12 mouse cellular contexts compared by ENCODE assay signal in genomic region chr1:182475005-182475796, GRCm38 (mm10). TPM values are rescaled to one million over a fixed set of nuclear protein-coding genes. Genes with fewer than 3 reads are reported as not detected.
DNase-seq lines count a peak whose midpoint lies in the region; ATAC-seq and TF ChIP-seq lines count a peak whose summit lies in the region.
"Had no signal": no experiment of that assay in that cellular context is flagged by ENCODE, and none has a peak within 500 bp of the region (broad histone marks: within the 10 kb centered on the region; RNA-seq: fewer than 3 reads in every experiment).

No protein-coding gene starts in this region.

- DNase-seq in cerebellum, adult 2 months = peak in 1 of 2 experiments; percentile 52
- DNase-seq in cerebellum, adult 11 months = no peak
- peak; percentile 71 for DNase-seq in layer of hippocampus, adult 11-12 months (ENCODE audit: low spot score)
- no peak for DNase-seq in layer of hippocampus, postnatal 25 days (ENCODE audit: extremely low spot score in 1 of 2, low spot score in 1 of 2)
- peak; percentile 51 for DNase-seq in Muller cell, postnatal 12 days (ENCODE audit: inconsistent ontology term)
- no peak for DNase-seq in urinary bladder, postnatal 25 days (ENCODE audit: low spot score)
- DNase-seq in gastrocnemius, postnatal 14 days = no peak
- DNase-seq: kidney, adult 18-20 months had no signal

- H3K4me3 ChIP-seq in cerebellum, adult 2 months (replicated peaks; ENCODE audit: insufficient read depth, low read depth, low read length) = peak overlapping the region; percentile 12
- H3K4me3 ChIP-seq: heart, embryonic 12.5 days; limb, embryonic 13.5 days; midbrain, embryonic 12.5 days had no signal

- WGBS in cerebellum, adult 2 months = 65% methylated on average over 5 of the region's 5 CpGs

- H3K27ac ChIP-seq in cerebellum, adult 2 months (ENCODE audit: insufficient read depth, low read length) = peak overlapping the region; percentile 63; the same call in 1 of the 2 replicates
- H3K27ac ChIP-seq: limb, embryonic 13.5 days; midbrain, embryonic 12.5 days had no signal

- peak; percentile 34; the same call in 1 of the 2 replicates for ATAC-seq in megakaryocyte, adult 5-6 weeks (ENCODE audit: poor library complexity, severe bottlenecking)

- intact Hi-C loops in gastrocnemius, postnatal 14 days (cut with DNase I; ENCODE audit: low total_unique reads) = loop anchor here (10.0 kb wide), 1 partner anchor 100 kb away; no protein-coding TSS in a partner anchor

- no peaks in the 10 kb centered on the region for H3K4me1 ChIP-seq in cerebellum, adult 2 months (ENCODE audit: control insufficient read depth, insufficient read depth, low read length)
- H3K4me1 ChIP-seq: limb, embryonic 13.5 days; midbrain, embryonic 12.5 days had no signal

- TF ChIP-seq POLR2A in cerebellum, adult 2 months (IDR thresholded peaks at IDR 0.05; ENCODE audit: borderline replicate concordance, insufficient read depth, low read length) = no peak

- H3K27me3 ChIP-seq in cerebellum, adult 2 months (ENCODE audit: control insufficient read depth, insufficient read depth, low read length) = no peaks in the 10 kb centered on the region
- H3K27me3 ChIP-seq: heart, embryonic 12.5 days; limb, embryonic 13.5 days; midbrain, embryonic 12.5 days had no signal

- peak; percentile 47; the same call in 1 of the 2 replicates for TF ChIP-seq CTCF in cerebellum, adult 2 months (IDR thresholded peaks at IDR 0.05; ENCODE audit: borderline replicate concordance, insufficient read depth, low read depth, low read length)

RNA-seq across cellular contexts. Expression of gene Capn2, which starts 42.2 kb away (rescaled TPM):
- 82.6 and 86.9 TPM in 2 replicates for polyA plus RNA-seq in cerebellum, adult 2 months (2012; rRNA removed)
- 10 to 100 TPM; 59.4 to 62.3 TPM for total RNA-seq in layer of hippocampus, postnatal 25 days (2021)
- 108 and 122 TPM in 2 replicates for total RNA-seq in megakaryocyte, adult 5-6 weeks (2015)
- total RNA-seq in megakaryocyte, adult 5-6 weeks (2017) = 174 and 241 TPM in 2 replicates
- 10 to 100 TPM; 60.2 to 70.7 TPM for total RNA-seq in gastrocnemius, postnatal 14 days (2021)

Comparison
In these comparisons a context has a peak if more than half of its experiments do, and no peak if none do; other contexts are left out.
1. DNase-seq: peak in layer of hippocampus, adult 11-12 months (single experiment) and Muller cell, postnatal 12 days (single experiment); none in cerebellum, adult 11 months (single experiment), layer of hippocampus, postnatal 25 days (0 of 2), urinary bladder, postnatal 25 days (single experiment) and gastrocnemius, postnatal 14 days (single experiment).